ENCODE assay signal across 12 mouse cellular contexts in the genomic region with DNA sequence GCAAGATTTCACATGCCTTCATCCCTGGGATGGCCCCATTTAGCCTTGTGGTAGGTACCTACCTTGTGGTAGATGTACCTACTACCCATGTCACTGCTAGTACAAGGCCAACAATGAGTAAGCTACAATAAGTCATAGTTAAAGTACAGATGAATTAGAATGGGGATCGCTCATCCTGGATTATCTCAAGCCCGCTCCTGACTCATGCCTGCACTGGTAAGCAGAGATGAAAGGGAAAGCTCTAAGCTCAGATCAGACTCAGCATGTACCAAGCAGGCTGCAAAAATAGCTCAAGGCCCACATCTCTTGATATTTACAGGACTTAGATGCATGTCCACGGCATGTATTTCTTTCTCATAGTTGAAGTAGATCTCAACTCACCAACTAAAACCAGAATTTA.
"Had no signal": no experiment of that assay in that cellular context is flagged by ENCODE, and none has a peak within 500 bp of the region (broad histone marks: within the 10 kb centered on the region; RNA-seq: fewer than 3 reads in every experiment).

No protein-coding gene starts in this region.

- DNase-seq: liver, postnatal 0 days; lung, adult 2 months; lung, postnatal 14 days; lung, postnatal 36 days; retina, postnatal 1 day; right cerebral cortex, adult 18-20 months; thymus, adult 18-20 months; thymus, postnatal 14 days; thymus, postnatal 36 days had no signal

- ATAC-seq: liver, postnatal 0 days; lung, postnatal 0 days; midbrain, embryonic 13.5 days; midbrain, embryonic 15.5 days had no signal
